Mouse (Mus musculus): ENCODE data around the gene Xrn1. TPM values are rescaled to one million over a fixed set of nuclear protein-coding genes. Genes with fewer than 3 reads are reported as not detected.

Xrn1 gene
- polyA plus RNA-seq, 1 experiment from 2014 or later, result 15.3 TPM

- H3K4me1 ChIP-seq, result no peaks in the 10 kb centered on the region
- ATAC-seq (ENCODE audit: insufficient read depth, low FRiP score, low read depth), result no peak
- no peaks in the 10 kb centered on the region for H3K27me3 ChIP-seq (replicated peaks)
- no peak overlapping the region for H3K9ac ChIP-seq
- WGBS, result 81% methylated on average over 8 of the region's 8 CpGs
- no peak overlapping the region for H3K4me3 ChIP-seq (replicated peaks)
- H3K27ac ChIP-seq, result no peak overlapping the region
- no peaks in the 10 kb centered on the region for H3K9me3 ChIP-seq
- no peak overlapping the region for H3K4me2 ChIP-seq
- no peaks in the 10 kb centered on the region for H3K36me3 ChIP-seq
These were observed 148.3 kb downstream of the Xrn1 start for GRCm38 (mm10) chr9:96102846-96103245.

Other genes with a start within 250 kb of the Xrn1 start
- 2.5 and 2.7 TPM in 2 replicates for gene Trpc1, start 204.4 kb upstream of the Xrn1 start, polyA plus RNA-seq (2015; fragmentation: Nextera tagmentation; extraction: Ambion mirVana)
- 32.5 and 36.7 TPM in 2 replicates for gene Pls1, start 109.4 kb upstream of the Xrn1 start, polyA plus RNA-seq (2015; fragmentation: Nextera tagmentation; extraction: Ambion mirVana)
- 13.0 and 13.3 TPM in 2 replicates for gene Atr, start 97.2 kb upstream of the Xrn1 start, polyA plus RNA-seq (2015; fragmentation: Nextera tagmentation; extraction: Ambion mirVana)
- gene Gk5, start 164.6 kb downstream of the Xrn1 start, polyA plus RNA-seq (2015; fragmentation: Nextera tagmentation; extraction: Ambion mirVana), result 8.5 and 9.6 TPM in 2 replicates
- 38.9 and 43.2 TPM in 2 replicates for gene Tfdp2, start 241.5 kb downstream of the Xrn1 start, polyA plus RNA-seq (2015; fragmentation: Nextera tagmentation; extraction: Ambion mirVana)

Measured in stomach, embryonic 15.5 days (tissue).